Mouse (Mus musculus) CH12.LX (cell line): ENCODE data around the gene Borcs7. TPM values are rescaled to one million over a fixed set of nuclear protein-coding genes. Genes with fewer than 3 reads are reported as not detected.

Experiments used
- DNase-seq: peaks from one replicate; pipeline ENCODE4 v3.0.0-alpha.2; 2013; ENCODE audit errors: extremely low read depth
- H3K27ac ChIP-seq: 2 replicates; pipeline ENCODE4 v1.5.1; 2012; ENCODE audit warnings: low read depth, mild to moderate bottlenecking, control low read depth, moderate library complexity; ENCODE audit not compliant: insufficient read depth
- H3K27me3 ChIP-seq: replicated peaks from 2 replicates; pipeline ENCODE3; 2012; ENCODE audit warnings: inconsistent platforms
- H3K36me3 ChIP-seq, 2 experiments: replicated peaks in 1 of 2; 2 replicates each; pipeline versions ENCODE3 to v1.6.1; 2012; ENCODE audit warnings: inconsistent platforms in 1 of 2, low read length in 1 of 2, mild to moderate bottlenecking in 1 of 2, mixed read lengths in 1 of 2, moderate library complexity in 1 of 2; ENCODE audit not compliant: control insufficient read depth in 1 of 2, insufficient read depth in 1 of 2
- H3K4me1 ChIP-seq, 2 experiments: 2 replicates each; pipeline ENCODE4 v1.6.1; 2012; ENCODE audit warnings: inconsistent platforms in 1 of 2, moderate library complexity in 1 of 2; ENCODE audit not compliant: insufficient read depth in 2 of 2, control insufficient read depth in 1 of 2
- H3K4me2 ChIP-seq: 2 replicates; pipeline ENCODE4 v1.6.1; 2012; ENCODE audit warnings: low read depth, mild to moderate bottlenecking, control low read depth; ENCODE audit not compliant: poor library complexity, insufficient read depth, severe bottlenecking
- H3K4me3 ChIP-seq, 3 experiments: fragments of 150-350 bp in 1 of 3; sonication (generic) in 1 of 3; replicated peaks in 1 of 3; 2 replicates each; pipeline versions ENCODE3 to v1.5.1; 2011 to 2012; ENCODE audit warnings: low read depth in 2 of 3, low read length in 2 of 3, mild to moderate bottlenecking in 2 of 3, moderate library complexity in 2 of 3, control low read depth in 1 of 3, improper control_type of control experiment in 1 of 3, inconsistent platforms in 1 of 3, mixed read lengths in 1 of 3; ENCODE audit not compliant: poor library complexity in 1 of 3
- H3K79me2 ChIP-seq: replicated peaks from 2 replicates; pipeline ENCODE4 v1.6.1; 2012; ENCODE audit warnings: mild to moderate bottlenecking, moderate library complexity; ENCODE audit not compliant: control insufficient read depth, poor library complexity, insufficient read depth, severe bottlenecking; ENCODE audit errors: extremely low read depth
- H3K9ac ChIP-seq: 2 replicates; pipeline ENCODE4 v1.6.1; 2012; ENCODE audit warnings: low read depth, mild to moderate bottlenecking, control low read depth, moderate library complexity; ENCODE audit not compliant: insufficient read depth
- H3K9me3 ChIP-seq: replicated peaks from 2 replicates; pipeline ENCODE3; 2012; ENCODE audit warnings: low read length, inconsistent platforms, mixed read lengths
- BHLHE40 ChIP-seq: IDR thresholded peaks from 2 replicates; pipeline ENCODE4 v1.6.1; 2011; ENCODE audit warnings: mild to moderate bottlenecking, low read depth, low read length, improper control_type of control experiment
- CHD1 ChIP-seq: IDR thresholded peaks from 2 replicates; pipeline ENCODE4 v1.6.1; 2012; ENCODE audit warnings: low read depth, low read length, improper control_type of control experiment, inconsistent platforms
- CHD2 ChIP-seq: IDR thresholded peaks from 2 replicates; pipeline ENCODE4 v1.6.1; 2011; ENCODE audit warnings: low read length, improper control_type of control experiment
- CTCF ChIP-seq, 2 experiments: IDR thresholded peaks in 1 of 2; conservative IDR thresholded peaks in 1 of 2; 2 replicates each; pipeline ENCODE4 v1.5.1; 2011 to 2012; ENCODE audit warnings: low read depth in 2 of 2, low read length in 2 of 2, improper control_type of control experiment in 1 of 2, inconsistent platforms in 1 of 2, mild to moderate bottlenecking in 1 of 2, moderate library complexity in 1 of 2
- E2F4 ChIP-seq: IDR thresholded peaks from 2 replicates; pipeline ENCODE4 v1.6.1; 2011; ENCODE audit warnings: low read depth, low read length, improper control_type of control experiment; ENCODE audit not compliant: insufficient replicate concordance
- ELF1 ChIP-seq: IDR thresholded peaks from 2 replicates; pipeline ENCODE4 v1.6.1; 2014; ENCODE audit warnings: low read depth, mild to moderate bottlenecking, inconsistent platforms, low read length, improper control_type of control experiment
- EP300 ChIP-seq: IDR thresholded peaks from 2 replicates; pipeline ENCODE4 v1.6.1; 2011; ENCODE audit warnings: low read length, improper control_type of control experiment
- ETS1 ChIP-seq: conservative IDR thresholded peaks from 2 replicates; pipeline ENCODE4 v1.6.1; 2012; ENCODE audit warnings: low read depth, mild to moderate bottlenecking, inconsistent platforms, low read length, improper control_type of control experiment, moderate library complexity
- GABPA ChIP-seq: IDR thresholded peaks from 2 replicates; pipeline ENCODE4 v1.6.1; 2012; ENCODE audit warnings: low read depth, low read length, improper control_type of control experiment, inconsistent platforms; ENCODE audit not compliant: insufficient replicate concordance
- HCFC1 ChIP-seq: IDR thresholded peaks from 2 replicates; pipeline ENCODE4 v1.6.1; 2012; ENCODE audit warnings: low read depth, mild to moderate bottlenecking, inconsistent platforms, low read length, improper control_type of control experiment
- IRF4 ChIP-seq: IDR thresholded peaks from 2 replicates; pipeline ENCODE4 v1.6.1; 2014; ENCODE audit warnings: low read depth, mild to moderate bottlenecking, inconsistent platforms, low read length, improper control_type of control experiment
- JUN ChIP-seq: IDR thresholded peaks from 2 replicates; pipeline ENCODE4 v1.6.1; 2011; ENCODE audit warnings: low read depth, mild to moderate bottlenecking, low read length, improper control_type of control experiment, moderate library complexity; ENCODE audit not compliant: insufficient read depth
- JUND ChIP-seq: conservative IDR thresholded peaks from 2 replicates; pipeline ENCODE4 v1.6.1; 2011; ENCODE audit warnings: low read depth, low read length, improper control_type of control experiment
- KAT2A ChIP-seq: IDR thresholded peaks from 2 replicates; pipeline ENCODE4 v1.6.1; 2012; ENCODE audit warnings: low read length, improper control_type of control experiment, inconsistent platforms; ENCODE audit not compliant: insufficient replicate concordance
- MAFK ChIP-seq: IDR thresholded peaks from 2 replicates; pipeline ENCODE4 v1.6.1; 2011; ENCODE audit warnings: low read length, improper control_type of control experiment; ENCODE audit not compliant: insufficient replicate concordance
- MAX ChIP-seq: IDR thresholded peaks from 2 replicates; pipeline ENCODE4 v1.6.1; 2011; ENCODE audit warnings: low read length, improper control_type of control experiment
- MAZ ChIP-seq: IDR thresholded peaks from 2 replicates; pipeline ENCODE4 v1.6.1; 2012; ENCODE audit warnings: low read depth, mild to moderate bottlenecking, inconsistent platforms, low read length, improper control_type of control experiment, moderate library complexity
- MEF2A ChIP-seq: IDR thresholded peaks from 2 replicates; pipeline ENCODE4 v1.6.1; 2014; ENCODE audit warnings: low read depth, mild to moderate bottlenecking, inconsistent platforms, low read length, improper control_type of control experiment, borderline replicate concordance
- MXI1 ChIP-seq: IDR thresholded peaks from 2 replicates; pipeline ENCODE4 v1.6.1; 2011; ENCODE audit warnings: mild to moderate bottlenecking, low read depth, low read length, improper control_type of control experiment
- MYC ChIP-seq: IDR thresholded peaks from 2 replicates; pipeline ENCODE4 v1.6.1; 2011; ENCODE audit warnings: low read depth, mild to moderate bottlenecking, improper control_type of control experiment, low read length
- NELFE ChIP-seq: IDR thresholded peaks from 2 replicates; pipeline ENCODE4 v1.6.1; 2011; ENCODE audit warnings: low read depth, low read length, improper control_type of control experiment
- NRF1 ChIP-seq: IDR thresholded peaks from 2 replicates; pipeline ENCODE4 v1.6.1; 2014; ENCODE audit warnings: low read depth, mild to moderate bottlenecking, inconsistent platforms, low read length, improper control_type of control experiment, moderate library complexity
- PAX5 ChIP-seq: IDR thresholded peaks from 2 replicates; pipeline ENCODE4 v1.6.1; 2012; ENCODE audit warnings: low read length, inconsistent platforms, mixed read lengths
- POLR2A ChIP-seq: IDR thresholded peaks from 2 replicates; pipeline ENCODE4 v1.6.1; 2011; ENCODE audit warnings: low read depth, mild to moderate bottlenecking, improper control_type of control experiment, low read length
- POLR2AphosphoS2 ChIP-seq: IDR thresholded peaks from 2 replicates; pipeline ENCODE4 v1.6.1; 2011; ENCODE audit warnings: low read depth, low read length, improper control_type of control experiment
- RAD21 ChIP-seq: IDR thresholded peaks from 2 replicates; pipeline ENCODE4 v1.6.1; 2011; ENCODE audit warnings: low read depth, mild to moderate bottlenecking, low read length, improper control_type of control experiment, moderate library complexity
- RCOR1 ChIP-seq: conservative IDR thresholded peaks from 2 replicates; pipeline ENCODE4 v1.6.1; 2012; ENCODE audit warnings: low read depth, mild to moderate bottlenecking, inconsistent platforms, low read length, improper control_type of control experiment
- SIN3A ChIP-seq: IDR thresholded peaks from 2 replicates; pipeline ENCODE4 v1.6.1; 2012; ENCODE audit warnings: low read length, improper control_type of control experiment, inconsistent platforms
- SMC3 ChIP-seq: IDR thresholded peaks from 2 replicates; pipeline ENCODE4 v1.6.1; 2011; ENCODE audit warnings: low read depth, low read length, improper control_type of control experiment
- TBP ChIP-seq: conservative IDR thresholded peaks from 2 replicates; pipeline ENCODE4 v1.6.1; 2011; ENCODE audit warnings: low read depth, low read length, improper control_type of control experiment
- TCF12 ChIP-seq: IDR thresholded peaks from 2 replicates; pipeline ENCODE4 v1.6.1; 2014; ENCODE audit warnings: low read depth, mild to moderate bottlenecking, inconsistent platforms, low read length, improper control_type of control experiment
- UBTF ChIP-seq: IDR thresholded peaks from 2 replicates; pipeline ENCODE4 v1.6.1; 2012; ENCODE audit warnings: low read depth, mild to moderate bottlenecking, inconsistent platforms, low read length, improper control_type of control experiment, moderate library complexity
- USF1 ChIP-seq: IDR thresholded peaks from 2 replicates; pipeline ENCODE4 v1.6.1; 2014; ENCODE audit warnings: low read depth, mild to moderate bottlenecking, inconsistent platforms, low read length, improper control_type of control experiment
- USF2 ChIP-seq: conservative IDR thresholded peaks from 2 replicates; pipeline ENCODE4 v1.6.1; 2011; ENCODE audit warnings: low read depth, low read length, improper control_type of control experiment
- ZC3H11A ChIP-seq: IDR thresholded peaks from 2 replicates; pipeline ENCODE4 v1.6.1; 2012; ENCODE audit warnings: low read depth, mild to moderate bottlenecking, inconsistent platforms, low read length, improper control_type of control experiment
- ZKSCAN1 ChIP-seq: IDR thresholded peaks from 2 replicates; pipeline ENCODE4 v1.6.1; 2012; ENCODE audit warnings: low read depth, inconsistent platforms, low read length, improper control_type of control experiment, borderline replicate concordance
- ZMIZ1 ChIP-seq: IDR thresholded peaks from 2 replicates; pipeline ENCODE4 v1.6.1; 2012; ENCODE audit warnings: low read depth, mild to moderate bottlenecking, inconsistent platforms, low read length, improper control_type of control experiment
- ZNF384 ChIP-seq: IDR thresholded peaks from 2 replicates; pipeline ENCODE4 v1.6.1; 2012; ENCODE audit warnings: low read depth, low read length, improper control_type of control experiment, inconsistent platforms
- dilution Hi-C: fragments of 300-500 bp; cut with MboI; formaldehyde crosslinking; loops from 2 replicates; pipeline ENCODE4 v1.14.3; 2020; ENCODE audit warnings: low sequenced_read_pairs; ENCODE audit not compliant: extremely low pct_unique_long_range_greater_than_20kb, extremely low pct_ligation_motif_present
- in situ Hi-C: fragments of 300-500 bp; cut with MboI; formaldehyde crosslinking; loops from 3 replicates; pipeline ENCODE4 v1.14.3; 2019; ENCODE audit warnings: low sequenced_read_pairs, low pct_ligation_motif_present, low pct_unique_long_range_greater_than_20kb, mixed read lengths
- polyA plus RNA-seq: library from polyadenylated mRNA; unstranded; fragments of >175 nt; gene quantifications from 2 replicates; pipeline ENCODE4 v1.2.1, GENCODE M21; 2012; ENCODE audit warnings: low read depth; ENCODE audit not compliant: insufficient read length
- total RNA-seq, 2 experiments: library from RNA; depleted of rRNA; stranded (reverse); fragments of 300-350 nt in 1 of 2; fragments of >200 nt in 1 of 2; gene quantifications; 2 replicates each; pipeline ENCODE4 v1.2.3; 2012 to 2014

Gene Borcs7
- total and polyA plus RNA-seq, 3 experiments: 6.6 to 14.5 (median 7.6) TPM

- peak; percentile 82 for DNase-seq
- Histone ChIP-seq H3K9ac (peak overlapping the region; percentile 51), H3K4me2 (peak overlapping the region; percentile 53), H3K4me3 (peak overlapping the region; percentile 42 to 56 (median 45))
- dilution Hi-C loops (no loop called here), in situ Hi-C loops (no loop called here)
- peak; percentile 24; the same call in 1 of the 2 replicates for TF ChIP-seq ELF1
- no peak for TF ChIP-seq ZNF384
- no peak for TF ChIP-seq PAX5
- peak; percentile 59 for TF ChIP-seq TCF12
- TF ChIP-seq CTCF (conservative IDR thresholded peaks at IDR 0.05 in 1 of 2, IDR thresholded peaks at IDR 0.05 in 1 of 2; ENCODE audit: low read depth in 2 of 2, low read length in 2 of 2): no peak
- no peak for TF ChIP-seq USF2
- peak; percentile 38 for TF ChIP-seq NELFE
- TF ChIP-seq SIN3A: peak; percentile 83
- TF ChIP-seq BHLHE40: no peak
- TF ChIP-seq KAT2A: 0 out of 2 replicates have a peak, but pooled peaks have one; percentile 15
- TF ChIP-seq TBP: 0 out of 2 replicates have a peak, but pooled peaks have one; percentile 42
- peak; percentile 57; the same call in 1 of the 2 replicates for TF ChIP-seq MYC
- TF ChIP-seq EP300: peak; percentile 41; the same call in 1 of the 2 replicates
- TF ChIP-seq HCFC1: no peak
- no peak for TF ChIP-seq GABPA
- TF ChIP-seq MAZ: no peak
- peak; percentile 75 for TF ChIP-seq MAX
- peak; percentile 78 for TF ChIP-seq ETS1
- TF ChIP-seq ZMIZ1: 0 out of 2 replicates have a peak, but pooled peaks have one; percentile 35
- TF ChIP-seq POLR2A: peak; percentile 67
- no peak for TF ChIP-seq JUND
- TF ChIP-seq SMC3: no peak
- TF ChIP-seq MEF2A: peak; percentile 54; the same call in 1 of the 2 replicates
- no peak for TF ChIP-seq CHD2
- TF ChIP-seq UBTF: no peak
- no peak for TF ChIP-seq ZC3H11A
- TF ChIP-seq JUN: no peak
- TF ChIP-seq POLR2AphosphoS2: no peak
- no peak for TF ChIP-seq RCOR1
- TF ChIP-seq MAFK: no peak
- no peak for TF ChIP-seq RAD21
- no peak for TF ChIP-seq ZKSCAN1
- TF ChIP-seq CHD1: no peak
- TF ChIP-seq E2F4: 0 out of 2 replicates have a peak, but pooled peaks have one; percentile 30
- no peak for TF ChIP-seq IRF4
- 0 out of 2 replicates have a peak, but pooled peaks have one; percentile 8 for TF ChIP-seq NRF1
- no peak for TF ChIP-seq USF1
- TF ChIP-seq MXI1: peak; percentile 71
- TF ChIP-seq, all 38 proteins: peak for 16
- Histone ChIP-seq H3K27ac (peak overlapping the region; percentile 75), H3K4me1 (peaks cover 19 to 33% of the 10 kb centered on the region in 2 experiments), H3K27me3 (no peaks in the 10 kb centered on the region), H3K36me3 (peaks cover 5 to 56% of the 10 kb centered on the region in 2 experiments), H3K9me3 (peaks cover 8% of the 10 kb centered on the region), H3K79me2 (no peaks in the 10 kb centered on the region)
Observed at GRCm38 (mm10) chr19:46697840-46698517, 8.3 kb downstream of the Borcs7 start.
